Mouse (Mus musculus) ES-Bruce4 (cell line): ENCODE data around the gene Prdm16.

ENCODE experiments used
- CTCF ChIP-seq: IDR thresholded peaks from one replicate; pipeline ENCODE4 v1.8.1; 2011; ENCODE audit warnings: low read depth, low read length
- POLR2A ChIP-seq: IDR thresholded peaks from one replicate; pipeline ENCODE4 v1.8.1; 2011; ENCODE audit warnings: low read length; ENCODE audit not compliant: insufficient read depth

- TF ChIP-seq CTCF (no peak), POLR2A (no peak)
These were observed 120.2 kb downstream of the Prdm16 start for GRCm38 (mm10) chr4:154516470-154516869.
